Mouse (Mus musculus) MEL (cell line): Measurements from ENCODE around the gene Irx5.

Experiments used
- CTCF ChIP-seq, 3 experiments: IDR thresholded peaks in 2 of 3; conservative IDR thresholded peaks in 1 of 3; 2 replicates each; pipeline ENCODE4 v1.5.1; 2011 to 2012; ENCODE audit warnings: low read length in 3 of 3, low read depth in 2 of 3, mild to moderate bottlenecking in 2 of 3, improper control_type of control experiment in 1 of 3, inconsistent platforms in 1 of 3, mixed read lengths in 1 of 3, moderate library complexity in 1 of 3; ENCODE audit not compliant: control insufficient read depth in 1 of 3, insufficient read depth in 1 of 3, poor library complexity in 1 of 3, severe bottlenecking in 1 of 3
- KAT2A ChIP-seq: conservative IDR thresholded peaks from 2 replicates; pipeline ENCODE4 v1.6.1; 2012; ENCODE audit warnings: low read depth, low read length, improper control_type of control experiment, inconsistent platforms
- MAX ChIP-seq: IDR thresholded peaks from 2 replicates; pipeline ENCODE4 v1.6.1; 2011; ENCODE audit warnings: low read length, improper control_type of control experiment
- MYC ChIP-seq: IDR thresholded peaks from 2 replicates; pipeline ENCODE4 v1.6.1; 2011; ENCODE audit warnings: low read depth, mild to moderate bottlenecking, low read length, improper control_type of control experiment, moderate library complexity
- POLR2A ChIP-seq, 2 experiments: IDR thresholded peaks; 2 replicates each; pipeline ENCODE4 v1.6.1; 2011 to 2012; ENCODE audit warnings: low read length in 2 of 2, mild to moderate bottlenecking in 2 of 2, control low read depth in 1 of 2, improper control_type of control experiment in 1 of 2, low read depth in 1 of 2, moderate library complexity in 1 of 2; ENCODE audit not compliant: control insufficient read depth in 1 of 2, insufficient read depth in 1 of 2, poor library complexity in 1 of 2
- TAL1 ChIP-seq: IDR thresholded peaks from 2 replicates; pipeline ENCODE4 v1.6.1; 2012; ENCODE audit warnings: mild to moderate bottlenecking, inconsistent platforms, low read length, moderate library complexity, mixed read lengths
- ZNF384 ChIP-seq: IDR thresholded peaks from 2 replicates; pipeline ENCODE4 v1.6.1; 2012; ENCODE audit warnings: low read depth, mild to moderate bottlenecking, inconsistent platforms, low read length, improper control_type of control experiment

- no peak for TF ChIP-seq POLR2A (IDR thresholded peaks at IDR 0.05; ENCODE audit: control insufficient read depth in 1 of 2, insufficient read depth in 1 of 2, low read depth in 1 of 2, low read length in 2 of 2, poor library complexity in 1 of 2)
- TF ChIP-seq MAX: no peak
- TF ChIP-seq KAT2A: no peak
- TF ChIP-seq CTCF (IDR thresholded peaks at IDR 0.05 in 2 of 3, conservative IDR thresholded peaks at IDR 0.05 in 1 of 3; ENCODE audit: control insufficient read depth in 1 of 3, insufficient read depth in 1 of 3, low read depth in 2 of 3, low read length in 3 of 3, poor library complexity in 1 of 3, severe bottlenecking in 1 of 3): no peak
- no peak for TF ChIP-seq ZNF384
- no peak for TF ChIP-seq TAL1
- no peak for TF ChIP-seq MYC
These were observed 56.2 kb downstream of the Irx5 start for GRCm38 (mm10) chr8:92413583-92413982.
